In the genomic region with DNA sequence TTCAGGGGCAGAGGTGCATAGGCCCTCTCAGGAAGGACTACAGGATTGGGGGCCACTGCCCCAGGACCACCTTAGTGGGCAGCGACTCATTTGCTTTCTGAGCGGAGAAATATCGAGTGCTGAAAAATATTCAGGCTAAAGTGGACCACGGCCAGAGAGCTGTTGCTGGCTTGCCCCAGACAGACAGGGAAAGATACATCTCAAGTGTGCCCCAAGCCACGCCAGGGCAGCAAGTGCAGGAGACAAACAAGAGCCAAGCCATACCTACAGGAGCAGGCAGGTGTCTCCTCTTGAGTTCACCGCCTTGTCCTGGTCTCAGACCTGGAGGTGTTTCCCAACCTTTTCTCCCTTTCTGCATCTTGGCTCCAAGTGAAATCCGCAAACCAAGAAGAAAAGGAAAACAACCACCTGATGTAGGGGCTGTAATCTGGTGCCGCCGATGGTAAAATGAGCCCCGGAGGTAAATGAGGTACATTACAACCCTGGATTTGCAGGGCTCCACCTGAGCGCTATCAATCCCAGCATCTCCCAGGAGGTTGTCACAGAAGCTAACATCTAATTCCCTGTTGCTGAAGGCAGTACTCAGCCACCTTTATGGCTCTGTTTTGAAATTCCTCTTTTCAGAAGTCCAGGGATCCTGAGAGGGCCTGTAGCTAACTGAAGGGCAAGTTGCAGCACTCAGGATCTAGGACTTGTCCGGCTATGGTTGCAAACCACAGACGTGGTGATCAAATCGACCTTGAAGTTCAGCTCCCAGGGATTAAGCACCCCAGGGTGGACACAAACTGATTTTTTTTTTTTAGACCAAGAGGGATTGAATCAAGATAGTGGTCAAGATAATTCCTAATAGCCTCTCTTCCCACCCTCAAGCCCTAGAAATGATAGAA, we compare ENCODE assay signal across 8 mouse cellular contexts. TPM values are rescaled to one million over a fixed set of nuclear protein-coding genes. Genes with fewer than 3 reads are reported as not detected.
DNase-seq lines count a peak whose midpoint lies in the region; ATAC-seq and TF ChIP-seq lines count a peak whose summit lies in the region.

No protein-coding gene starts in this region.

- intact Hi-C loops in heart, adult 2 months (cut with DNase I): no loop called here

- H3K4me3 ChIP-seq in heart, adult 2 months: no peak overlapping the region; the same call in 1 of the 2 replicates
- peak overlapping the region; percentile 74 for H3K4me3 ChIP-seq in embryonic facial prominence, embryonic 11.5 days (ENCODE audit: low read depth, low read length)
- peak overlapping the region; percentile 83 for H3K4me3 ChIP-seq in intestine, embryonic 14.5 days (ENCODE audit: low read depth, low read length)
- peak overlapping the region; percentile 87 for H3K4me3 ChIP-seq in midbrain, embryonic 13.5 days (replicated peaks)

- no peaks in the 10 kb centered on the region for H3K79me2 ChIP-seq in heart, adult 2 months (replicated peaks; ENCODE audit: control insufficient read depth, insufficient read depth, low read length)

- H3K9ac ChIP-seq in heart, adult 2 months (ENCODE audit: low read depth, low read length): peak overlapping the region; percentile 51
- H3K9ac ChIP-seq in embryonic facial prominence, embryonic 11.5 days (replicated peaks; ENCODE audit: low read length): peak overlapping the region; percentile 100
- peak overlapping the region; percentile 48 for H3K9ac ChIP-seq in intestine, embryonic 14.5 days (ENCODE audit: low read length)
- peak overlapping the region; percentile 100 for H3K9ac ChIP-seq in midbrain, embryonic 13.5 days (replicated peaks)

- H3K4me1 ChIP-seq in heart, adult 2 months (ENCODE audit: control insufficient read depth, insufficient read depth, low read length): peaks cover 5% of the 10 kb centered on the region
- H3K4me1 ChIP-seq in embryonic facial prominence, embryonic 11.5 days (ENCODE audit: control insufficient read depth, insufficient read depth, low read length): no peaks in the 10 kb centered on the region; the same call in 1 of the 2 replicates
- peaks cover 17% of the 10 kb centered on the region for H3K4me1 ChIP-seq in intestine, embryonic 14.5 days (replicated peaks; ENCODE audit: control insufficient read depth, insufficient read depth, low read length)
- peaks cover 28% of the 10 kb centered on the region for H3K4me1 ChIP-seq in midbrain, embryonic 13.5 days (replicated peaks)

- H3K27me3 ChIP-seq in heart, adult 2 months (ENCODE audit: control insufficient read depth, insufficient read depth, low read length): no peaks in the 10 kb centered on the region
- H3K27me3 ChIP-seq in embryonic facial prominence, embryonic 11.5 days (ENCODE audit: control insufficient read depth, insufficient read depth, low read length): no peaks in the 10 kb centered on the region
- no peaks in the 10 kb centered on the region for H3K27me3 ChIP-seq in intestine, embryonic 14.5 days (replicated peaks; ENCODE audit: control insufficient read depth, insufficient read depth, low read length)
- H3K27me3 ChIP-seq in midbrain, embryonic 13.5 days: 0 out of 2 replicates have a peak, but pooled peaks cover 3% of the 10 kb centered on the region

- 66% methylated on average over 14 of the region's 14 CpGs for WGBS in heart, adult 2 months
- 29% methylated on average over 14 of the region's 14 CpGs for WGBS in embryonic facial prominence, embryonic 11.5 days
- WGBS in intestine, embryonic 14.5 days: 35% methylated on average over 14 of the region's 14 CpGs
- WGBS in midbrain, embryonic 13.5 days: 30% methylated on average over 14 of the region's 14 CpGs

- H3K4me2 ChIP-seq in embryonic facial prominence, embryonic 11.5 days (ENCODE audit: low read depth, low read length): peak overlapping the region; percentile 40
- peak overlapping the region; percentile 97 for H3K4me2 ChIP-seq in intestine, embryonic 14.5 days (ENCODE audit: low read length)
- peak overlapping the region; percentile 98 for H3K4me2 ChIP-seq in midbrain, embryonic 13.5 days (replicated peaks)

- peak overlapping the region; percentile 83 for H3K27ac ChIP-seq in heart, adult 2 months
- peak overlapping the region; percentile 97; the same call in 1 of the 2 replicates for H3K27ac ChIP-seq in embryonic facial prominence, embryonic 11.5 days (replicated peaks; ENCODE audit: low read depth, low read length)
- peak overlapping the region; percentile 82; the same call in 1 of the 2 replicates for H3K27ac ChIP-seq in intestine, embryonic 14.5 days (ENCODE audit: low read depth)
- H3K27ac ChIP-seq in midbrain, embryonic 13.5 days: peak overlapping the region; percentile 98

- no peak for ATAC-seq in embryonic facial prominence, embryonic 11.5 days (replicated peaks; ENCODE audit: insufficient number of reproducible peaks, low FRiP score, low TSS enrichment, low read depth)
- 0 out of 2 replicates have a peak, but pooled peaks have one; percentile 4 for ATAC-seq in intestine, embryonic 14.5 days (replicated peaks; ENCODE audit: low FRiP score, low TSS enrichment, low read depth)
- ATAC-seq in midbrain, embryonic 13.5 days: peak; percentile 2; the same call in 1 of the 2 replicates

- H3K9me3 ChIP-seq in embryonic facial prominence, embryonic 11.5 days (replicated peaks; ENCODE audit: control insufficient read depth, low read length): no peaks in the 10 kb centered on the region
- H3K9me3 ChIP-seq in intestine, embryonic 14.5 days (ENCODE audit: control insufficient read depth, low read length): no peaks in the 10 kb centered on the region
- no peaks in the 10 kb centered on the region for H3K9me3 ChIP-seq in midbrain, embryonic 13.5 days

- no peaks in the 10 kb centered on the region for H3K36me3 ChIP-seq in heart, adult 2 months (ENCODE audit: control insufficient read depth, insufficient read depth, low read length)
- H3K36me3 ChIP-seq in embryonic facial prominence, embryonic 11.5 days (replicated peaks; ENCODE audit: control insufficient read depth, insufficient read depth, low read depth, low read length): no peaks in the 10 kb centered on the region; the same call in 1 of the 2 replicates
- H3K36me3 ChIP-seq in intestine, embryonic 14.5 days (ENCODE audit: control insufficient read depth, insufficient read depth, low read length): 0 out of 2 replicates have a peak, but pooled peaks cover 6% of the 10 kb centered on the region
- H3K36me3 ChIP-seq in midbrain, embryonic 13.5 days: no peaks in the 10 kb centered on the region

- no peak for DNase-seq in heart, adult 2 months
- no peak for DNase-seq in heart, postnatal 4 days
- DNase-seq in embryonic facial prominence, embryonic 11.5 days (ENCODE audit: low spot score): no peak
- DNase-seq in intestine, embryonic 14.5 days (ENCODE audit: low spot score): peak; percentile 69
- no peak for DNase-seq in right cerebral cortex, adult 18-20 months
- no peak for DNase-seq in gastrocnemius, adult 8-10 months (ENCODE audit: low spot score in 2 of 2)
- DNase-seq in layer of hippocampus, postnatal 25 days (ENCODE audit: extremely low spot score in 1 of 2, low spot score in 1 of 2): no peak

- TF ChIP-seq POLR2A in heart, adult 2 months (IDR thresholded peaks at IDR 0.05; ENCODE audit: insufficient read depth, low read depth, low read length): no peak

- no peak for TF ChIP-seq EP300 in heart, adult 2 months (IDR thresholded peaks at IDR 0.05; ENCODE audit: insufficient read depth, low read depth, low read length)

- no peak for TF ChIP-seq CTCF in heart, adult 2 months (IDR thresholded peaks at IDR 0.05)

RNA-seq across cellular contexts. Expression of a gene that starts 39.6 kb away (rescaled TPM):
- total RNA-seq in heart, adult 2 months (2021): 10 to 100 TPM; 83.1 to 89.6 TPM
- polyA plus RNA-seq in heart, adult 2 months (2012; rRNA removed): 84.5 and 128 TPM in 2 replicates
- total RNA-seq in heart, postnatal 4 days (2021): 100 to 1,000 TPM; 115 to 116 TPM
- 47.8 and 50.0 TPM in 2 replicates for polyA plus RNA-seq in embryonic facial prominence, embryonic 11.5 days (2014; fragmentation: Nextera tagmentation; extraction: Ambion mirVana)
- 77.1 and 78.0 TPM in 2 replicates for polyA plus RNA-seq in intestine, embryonic 14.5 days (2014; fragmentation: Nextera tagmentation; extraction: Ambion mirVana)
- polyA plus RNA-seq in midbrain, embryonic 13.5 days (2015; fragmentation: Nextera tagmentation; extraction: Ambion mirVana): 105 and 109 TPM in 2 replicates
- total RNA-seq in gastrocnemius, adult 8-10 months (2022): 10 to 100 TPM; 36.3 to 53.3 (median 39.2) TPM
- total RNA-seq in layer of hippocampus, postnatal 25 days (2021): 10 to 100 TPM; 85.3 to 88.5 TPM

RNA-seq across cellular contexts. Expression of a gene that starts 42.0 kb away (rescaled TPM):
- 1 to 10 TPM; 5.4 to 9.7 TPM for total RNA-seq in heart, adult 2 months (2021)
- polyA plus RNA-seq in heart, adult 2 months (2012; rRNA removed): 5.9 and 6.4 TPM in 2 replicates
- 10 to 100 TPM; 14.1 to 16.5 TPM for total RNA-seq in heart, postnatal 4 days (2021)
- 13.5 and 15.2 TPM in 2 replicates for polyA plus RNA-seq in embryonic facial prominence, embryonic 11.5 days (2014; fragmentation: Nextera tagmentation; extraction: Ambion mirVana)
- polyA plus RNA-seq in intestine, embryonic 14.5 days (2014; fragmentation: Nextera tagmentation; extraction: Ambion mirVana): 12.1 and 12.7 TPM in 2 replicates
- 17.4 and 19.5 TPM in 2 replicates for polyA plus RNA-seq in midbrain, embryonic 13.5 days (2015; fragmentation: Nextera tagmentation; extraction: Ambion mirVana)
- total RNA-seq in gastrocnemius, adult 8-10 months (2022): 1 to 10 TPM; 3.6 to 5.8 (median 4.7) TPM
- 10 to 100 TPM; 17.7 to 22.6 TPM for total RNA-seq in layer of hippocampus, postnatal 25 days (2021)

Comparison
In these comparisons a context has a peak if more than half of its experiments do, and no peak if none do; other contexts are left out.
1. H3K9ac ChIP-seq: peak in every context shown above with its lines; median percentile 100 in embryonic facial prominence, embryonic 11.5 days; 100 in midbrain, embryonic 13.5 days; 51 in heart, adult 2 months; 48 in intestine, embryonic 14.5 days.
2. H3K4me2 ChIP-seq: peak in every context shown above with its lines; median percentile 98 in midbrain, embryonic 13.5 days; 97 in intestine, embryonic 14.5 days; 40 in embryonic facial prominence, embryonic 11.5 days.